Mouse (Mus musculus) lung, adult 2 months (tissue): ENCODE measurements around the gene Plppr2.

Source experiments
- CTCF ChIP-seq: fragments of 200-500 bp; IDR thresholded peaks from 2 replicates; pipeline ENCODE4 v1.5.1; 2011; ENCODE audit warnings: mild to moderate bottlenecking, low read length, control low read depth; ENCODE audit not compliant: insufficient read depth
- POLR2A ChIP-seq: fragments of 200-500 bp; IDR thresholded peaks from 2 replicates; pipeline ENCODE4 v1.6.1; 2011; ENCODE audit warnings: low read depth, mild to moderate bottlenecking, control low read depth, low read length, borderline replicate concordance; ENCODE audit errors: extremely low read depth

GRCm38 (mm10) chr9:21962416-21963059 lies 25.7 kb downstream of the Plppr2 start:
- TF ChIP-seq POLR2A: no peak
- no peak for TF ChIP-seq CTCF
